Mouse (Mus musculus) brown adipose tissue, adult 24 weeks (tissue): ENCODE data around the gene Agap1. TPM values are rescaled to one million over a fixed set of nuclear protein-coding genes. Genes with fewer than 3 reads are reported as not detected.
A peak's percentile ranks its signal among the peaks of the same experiment; 100 is the strongest.

ENCODE experiments used
- H3K27ac ChIP-seq: fragments of 200-500 bp; replicated peaks from 2 replicates; pipeline ENCODE4 v1.5.1; 2012; ENCODE audit warnings: low read depth, mild to moderate bottlenecking, low read length
- H3K4me1 ChIP-seq: fragments of 200-500 bp; 2 replicates; pipeline ENCODE4 v1.6.1; 2012; ENCODE audit warnings: low read length, mixed read lengths; ENCODE audit not compliant: control insufficient read depth, insufficient read depth, insufficient read length
- H3K4me3 ChIP-seq: fragments of 200-500 bp; 2 replicates; pipeline ENCODE4 v1.5.1; 2012; ENCODE audit warnings: low read depth, mild to moderate bottlenecking, low read length, moderate library complexity; ENCODE audit not compliant: insufficient read depth
- polyA plus RNA-seq: library from polyadenylated mRNA; stranded (reverse); fragments of >200 nt; gene quantifications from 2 replicates; pipeline ENCODE4 v1.2.4, GENCODE M21; 2012; ENCODE audit not compliant: missing spikeins, insufficient read depth, insufficient read length

The Agap1 gene
- polyA plus RNA-seq, 1 experiment: 8.4 TPM

DNA sequence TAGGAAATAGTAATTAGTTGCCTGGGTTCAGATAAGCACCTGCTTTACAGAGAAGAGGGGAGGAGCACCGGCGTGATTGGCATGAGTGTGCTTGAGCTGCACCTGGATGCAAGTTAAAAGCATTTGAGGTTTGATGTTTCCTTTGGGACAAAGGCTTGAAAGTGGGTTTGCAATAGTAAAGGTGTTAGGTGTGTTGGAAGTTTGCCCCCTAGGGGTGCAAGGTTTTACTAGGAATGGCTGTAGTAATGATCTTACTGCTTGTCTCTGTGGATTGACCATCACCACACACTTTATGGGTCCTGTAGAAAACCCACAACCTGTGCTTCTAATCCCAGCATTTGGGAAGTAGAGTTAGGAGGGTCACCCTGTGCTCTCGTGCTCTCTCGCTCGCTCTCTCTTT, 128.8 kb downstream of the Agap1 start:
- no peak overlapping the region for H3K4me3 ChIP-seq
- H3K4me1 ChIP-seq: peaks cover 9% of the 10 kb centered on the region
- no peak overlapping the region for H3K27ac ChIP-seq

DNA sequence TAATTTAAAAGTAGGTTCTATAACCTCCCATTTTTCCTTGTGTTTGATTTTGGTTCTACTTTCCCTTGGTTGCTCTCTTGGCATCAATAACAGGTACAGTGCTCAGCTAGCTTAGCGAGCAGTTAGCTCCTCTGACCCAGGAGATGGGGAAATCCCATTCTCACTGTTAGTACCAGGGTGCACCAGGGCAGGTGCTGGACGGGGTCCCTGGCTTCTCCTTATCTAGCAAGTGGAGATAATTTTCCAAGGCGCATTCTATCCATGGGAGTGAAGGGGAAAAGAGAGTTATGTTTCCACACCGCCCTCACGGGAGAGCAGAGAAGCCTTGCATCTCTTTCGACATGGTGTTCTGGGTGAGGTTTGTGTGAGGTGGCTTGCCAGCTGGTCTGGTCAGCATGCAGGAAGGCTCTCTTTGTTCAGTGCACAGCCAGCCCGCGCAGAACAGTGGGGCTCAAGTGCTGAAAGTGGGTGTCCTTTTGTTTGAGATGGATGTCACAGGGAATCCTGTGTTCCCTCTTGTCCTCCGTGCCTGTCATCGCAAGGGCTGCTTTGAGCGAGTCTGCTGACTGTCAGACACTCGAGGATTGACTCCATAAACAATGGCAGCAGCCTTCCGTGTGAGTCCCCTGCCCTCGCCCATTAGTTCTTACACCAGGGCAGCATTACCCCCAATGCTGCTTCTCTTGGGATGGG, 132.5 kb downstream of the Agap1 start:
- Histone ChIP-seq H3K4me1 (peaks cover 7% of the 10 kb centered on the region; the same call in 1 of the 2 replicates), H3K4me3 (no peak overlapping the region), H3K27ac (no peak overlapping the region)

DNA sequence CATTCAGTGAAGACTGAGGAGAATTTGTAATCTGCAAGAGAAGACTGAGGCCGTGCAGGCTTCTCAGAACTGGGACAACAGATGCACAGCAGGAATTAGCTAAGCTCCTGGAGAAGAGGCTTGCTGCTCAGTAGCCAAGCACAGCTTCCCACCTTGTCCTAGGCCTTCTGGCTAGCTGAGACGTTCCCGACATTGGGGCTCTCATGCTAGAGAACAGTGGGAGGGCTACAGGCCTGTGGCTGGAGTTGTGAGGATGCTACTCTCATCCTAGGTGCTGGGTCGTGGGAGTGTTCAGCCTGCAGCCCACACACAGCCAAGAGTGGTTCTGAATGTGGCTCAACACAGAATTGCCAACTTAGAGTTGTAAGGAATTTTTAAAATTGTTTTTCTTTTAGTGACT, 133.5 kb downstream of the Agap1 start:
- peaks cover 2% of the 10 kb centered on the region; the same call in 1 of the 2 replicates for H3K4me1 ChIP-seq

DNA sequence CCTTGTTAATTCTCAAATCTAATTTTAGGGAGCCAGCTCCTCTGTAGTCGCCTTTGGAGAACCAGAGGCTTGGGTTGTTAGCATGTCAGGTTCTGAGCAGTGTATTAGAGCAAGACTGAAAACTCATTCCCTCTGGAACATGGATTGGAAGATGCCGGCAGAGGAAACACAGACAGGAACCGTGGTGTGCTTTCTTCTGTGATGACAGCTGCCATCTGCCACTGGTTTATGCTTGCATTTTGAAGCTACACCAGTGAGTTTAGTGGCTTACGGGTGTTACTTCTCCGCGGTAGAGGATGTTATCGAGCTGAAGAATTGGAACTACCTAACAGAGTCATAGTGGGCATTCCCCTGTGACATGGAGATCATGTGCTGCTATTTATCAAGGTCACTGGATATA, 136.4 kb downstream of the Agap1 start:
- H3K27ac ChIP-seq: no peak overlapping the region
- H3K4me3 ChIP-seq: no peak overlapping the region
- peaks cover 14% of the 10 kb centered on the region for H3K4me1 ChIP-seq

More for the DNA sequence above, 133.5 kb downstream of the Agap1 start:
- no peak overlapping the region for H3K27ac ChIP-seq
- no peak overlapping the region for H3K4me3 ChIP-seq

DNA sequence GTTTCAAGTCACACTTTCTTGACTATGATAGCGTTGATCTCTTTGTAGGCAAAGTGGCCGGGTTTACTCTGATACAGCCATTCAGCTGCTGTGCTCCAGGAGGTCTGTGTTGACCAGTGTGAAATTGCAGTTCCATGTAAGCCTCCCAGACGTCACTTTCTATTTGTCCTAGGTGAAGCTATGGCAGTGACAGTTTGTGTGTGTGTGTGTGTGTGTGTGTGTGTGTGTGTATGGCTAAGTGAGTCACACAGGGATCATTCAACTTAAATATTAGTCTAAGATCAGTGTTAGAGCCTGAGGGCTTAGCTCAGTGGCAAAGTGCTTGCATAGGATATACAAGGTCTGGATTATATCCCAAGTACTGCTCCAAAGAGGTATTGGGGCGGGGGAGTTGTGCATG, 138.6 kb downstream of the Agap1 start:
- H3K27ac ChIP-seq: no peak overlapping the region
- peaks cover 30% of the 10 kb centered on the region for H3K4me1 ChIP-seq
- H3K4me3 ChIP-seq: no peak overlapping the region

DNA sequence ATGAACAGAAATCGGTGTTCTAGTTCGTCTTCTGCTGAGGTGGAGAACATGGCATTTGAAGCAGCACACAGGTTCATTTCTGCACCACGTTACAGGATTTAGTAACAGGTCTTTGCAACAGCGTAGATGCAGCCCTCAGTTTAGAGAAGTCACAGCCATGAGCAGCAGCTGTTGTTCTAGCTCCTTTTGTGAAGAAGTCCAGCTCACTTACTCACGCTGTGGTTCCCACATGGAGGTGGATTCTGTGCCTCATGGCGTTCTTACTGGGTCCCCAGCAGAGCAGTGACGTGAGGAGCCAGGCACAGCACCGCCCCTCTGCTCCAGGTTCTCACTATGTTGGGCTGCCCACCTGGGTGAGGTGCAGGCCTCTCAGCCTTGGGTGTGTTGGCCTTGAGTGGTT, 140.4 kb downstream of the Agap1 start:
- Histone ChIP-seq H3K4me3 (no peak overlapping the region), H3K4me1 (peaks cover 34% of the 10 kb centered on the region), H3K27ac (no peak overlapping the region; the same call in 1 of the 2 replicates)

DNA sequence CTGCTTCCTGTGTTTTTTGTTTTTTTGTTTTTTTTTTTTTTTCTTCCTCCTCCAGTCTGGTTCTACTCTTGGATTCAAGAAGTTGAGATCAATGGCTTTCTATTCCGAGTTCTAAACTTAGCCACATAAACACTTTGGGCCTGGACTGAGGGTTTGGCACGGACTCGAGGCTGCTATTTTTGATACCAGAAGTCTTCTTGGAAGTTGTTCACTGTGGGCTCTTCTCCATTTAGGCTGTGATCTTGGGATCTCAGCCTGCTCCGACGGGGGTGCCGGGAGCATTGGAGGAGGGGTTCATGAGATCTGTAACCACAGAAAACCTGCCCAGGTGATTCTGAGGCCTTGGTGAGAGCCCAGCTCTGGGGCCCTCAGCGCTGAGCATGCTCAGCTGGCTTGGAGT, 140.8 kb downstream of the Agap1 start:
- Histone ChIP-seq H3K27ac (peak overlapping the region; percentile 15; the same call in 1 of the 2 replicates), H3K4me1 (peaks cover 38% of the 10 kb centered on the region), H3K4me3 (no peak overlapping the region)

DNA sequence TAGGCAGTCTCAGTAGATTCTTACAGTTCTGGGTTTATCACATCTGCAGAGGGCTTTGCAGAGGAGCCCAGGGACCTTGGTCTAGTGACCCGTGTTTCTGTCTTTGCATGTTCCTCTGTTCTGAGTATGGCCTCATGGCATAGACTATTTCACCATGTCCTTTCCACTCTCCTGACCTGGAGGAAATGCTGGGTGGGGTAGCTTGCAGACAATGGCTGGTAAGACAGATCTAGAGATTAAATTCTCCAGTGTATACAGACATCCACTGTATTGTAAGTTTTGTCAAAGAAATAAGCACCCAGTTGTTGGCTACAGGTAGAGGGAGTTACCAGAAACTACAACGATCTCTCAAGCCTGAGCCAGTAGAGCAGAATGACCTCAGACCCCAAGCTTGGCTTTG, 141.6 kb downstream of the Agap1 start:
- peaks cover 39% of the 10 kb centered on the region for H3K4me1 ChIP-seq
- no peak overlapping the region for H3K4me3 ChIP-seq
- H3K27ac ChIP-seq: no peak overlapping the region

DNA sequence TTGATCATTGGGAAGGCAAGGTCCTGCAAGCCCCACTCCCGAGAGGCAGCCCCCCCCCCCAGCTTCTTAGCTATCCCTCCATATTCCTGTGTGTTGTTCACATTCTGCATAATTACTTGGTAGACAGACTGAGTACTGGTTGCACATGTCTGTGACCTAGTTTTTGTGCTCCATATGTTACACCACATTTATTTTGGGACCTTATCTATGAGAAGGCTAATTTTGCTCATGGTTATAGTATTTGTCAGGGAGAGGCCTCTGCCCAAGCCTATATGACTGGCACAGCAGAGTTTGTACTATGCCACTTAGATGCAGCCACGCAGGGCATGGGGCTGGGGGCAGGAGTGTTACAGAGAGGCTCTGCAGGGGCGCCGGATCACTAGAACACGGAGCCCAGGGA, 144.3 kb downstream of the Agap1 start:
- Histone ChIP-seq H3K27ac (no peak overlapping the region), H3K4me3 (no peak overlapping the region), H3K4me1 (peaks cover 45% of the 10 kb centered on the region)

DNA sequence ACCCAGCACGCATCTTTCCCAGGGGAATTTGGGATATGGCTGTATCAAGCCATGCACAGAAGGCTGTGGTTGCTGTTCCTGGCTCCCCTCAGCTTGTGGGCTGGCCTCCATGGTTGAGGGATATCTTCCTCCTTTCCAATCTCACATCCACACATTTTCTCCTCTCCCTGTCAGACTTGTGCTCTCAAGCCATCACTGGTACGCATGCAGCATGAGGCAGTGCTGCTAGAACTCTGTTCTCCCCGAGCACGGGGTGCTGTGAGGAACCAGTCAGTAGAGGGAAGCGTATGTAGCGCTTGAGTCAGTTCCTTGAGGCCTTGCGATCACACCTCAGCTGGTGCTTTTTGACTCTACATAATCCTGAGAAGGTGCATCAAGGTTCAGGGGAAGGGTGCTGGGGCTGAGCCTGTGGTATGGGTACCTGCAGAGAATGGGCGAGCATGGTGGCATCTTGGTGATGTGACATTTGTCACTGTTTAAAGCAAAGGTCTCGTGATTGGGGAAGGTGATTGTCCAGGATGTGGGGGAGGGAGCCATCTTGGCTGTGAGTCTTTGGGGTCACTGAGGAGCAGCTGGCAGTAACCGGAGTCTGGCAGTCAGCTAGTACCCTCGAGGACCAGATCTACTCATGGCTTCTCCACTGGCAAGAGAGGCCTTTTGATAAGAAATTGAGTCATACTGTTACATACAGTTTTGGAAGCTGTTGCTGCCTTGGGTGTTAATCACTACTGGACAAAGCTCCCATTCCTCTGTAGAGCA, 145.6 kb downstream of the Agap1 start:
- no peak overlapping the region for H3K4me3 ChIP-seq
- no peak overlapping the region for H3K27ac ChIP-seq
- H3K4me1 ChIP-seq: peaks cover 37% of the 10 kb centered on the region

DNA sequence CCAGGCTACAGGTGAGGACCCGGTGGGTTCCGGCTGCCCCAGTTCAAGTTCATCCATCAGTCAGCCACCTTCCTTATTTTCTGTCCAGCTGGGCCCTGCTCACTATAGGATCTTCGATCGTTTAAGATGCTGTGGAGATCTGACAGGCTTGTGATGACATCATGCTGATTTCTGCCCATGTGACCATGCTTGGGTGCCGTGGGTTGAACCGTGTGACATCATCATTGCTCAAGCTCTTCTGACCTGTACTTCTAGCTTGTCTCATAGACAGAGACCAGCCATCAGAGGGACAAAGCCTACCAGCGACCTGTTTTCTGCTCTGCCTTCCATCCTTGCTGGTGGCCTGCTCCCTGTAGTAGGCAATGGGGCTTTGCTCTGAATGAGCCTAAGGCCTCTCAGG, 146.7 kb downstream of the Agap1 start:
- no peak overlapping the region for H3K27ac ChIP-seq
- H3K4me1 ChIP-seq: peaks cover 31% of the 10 kb centered on the region
- no peak overlapping the region for H3K4me3 ChIP-seq

DNA sequence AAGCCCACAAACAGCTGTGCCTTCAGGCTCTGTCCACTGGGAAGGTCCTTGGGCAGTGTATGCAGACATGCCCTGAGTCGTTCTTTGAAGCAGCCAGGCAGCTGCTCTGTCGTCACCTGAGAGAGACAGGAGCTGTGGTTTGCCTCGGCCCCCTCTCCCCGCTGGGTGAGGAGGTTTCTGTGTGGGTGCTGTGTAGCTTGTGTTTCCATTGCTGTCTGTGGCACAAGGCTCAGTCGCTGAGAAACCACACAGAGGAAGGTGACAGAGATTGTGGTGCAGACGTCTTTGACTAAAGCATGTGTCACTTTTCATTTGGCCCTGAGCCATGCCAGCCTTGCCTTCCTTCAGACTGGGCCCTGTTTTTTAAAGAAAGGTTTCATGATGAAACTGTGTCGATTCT, 148.3 kb downstream of the Agap1 start:
- Histone ChIP-seq H3K27ac (no peak overlapping the region), H3K4me3 (no peak overlapping the region), H3K4me1 (peaks cover 16% of the 10 kb centered on the region)

DNA sequence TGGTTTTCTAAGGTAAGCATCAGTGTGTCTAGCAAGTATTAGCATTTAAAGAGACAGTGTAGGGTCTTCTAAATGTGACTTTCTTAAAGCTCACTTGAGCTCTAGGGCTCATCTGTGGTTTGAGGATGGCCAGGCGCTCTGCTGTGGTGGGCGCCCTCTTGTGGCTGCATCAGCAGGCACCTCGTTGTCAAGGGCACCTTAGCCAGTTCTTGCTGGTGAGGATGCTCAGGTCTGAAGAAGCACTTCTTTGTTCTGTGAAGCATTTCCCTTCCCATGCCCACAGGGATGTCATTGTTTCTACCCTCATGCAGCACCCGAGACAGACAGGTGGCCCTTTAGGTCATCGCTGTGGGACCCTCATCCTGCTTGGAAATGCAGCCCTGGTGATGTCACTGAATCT, 152.0 kb downstream of the Agap1 start:
- H3K4me3 ChIP-seq: no peak overlapping the region
- H3K4me1 ChIP-seq: peaks cover 2% of the 10 kb centered on the region
- H3K27ac ChIP-seq: no peak overlapping the region

DNA sequence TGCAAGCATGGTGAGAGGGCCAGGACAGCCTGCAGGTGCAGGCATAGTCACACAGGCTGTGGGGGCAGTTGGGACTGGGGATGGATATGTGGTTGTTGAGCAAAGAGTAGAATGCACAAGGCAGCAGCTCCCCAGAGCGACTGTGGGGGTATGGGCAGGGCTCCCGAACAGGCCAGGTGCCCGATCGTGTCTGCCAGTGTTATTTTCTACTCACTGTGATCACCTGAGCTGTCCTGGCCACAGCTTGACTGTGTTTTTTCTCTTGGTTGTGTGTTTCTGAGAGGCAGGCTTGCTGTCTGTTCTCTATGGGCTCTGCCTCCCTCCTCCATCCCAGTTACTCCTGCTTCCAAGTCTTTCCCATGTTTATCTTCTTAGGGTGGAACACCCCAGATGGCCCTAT, 154.2 kb downstream of the Agap1 start:
- no peak overlapping the region for H3K27ac ChIP-seq
- no peaks in the 10 kb centered on the region for H3K4me1 ChIP-seq
- H3K4me3 ChIP-seq: no peak overlapping the region

DNA sequence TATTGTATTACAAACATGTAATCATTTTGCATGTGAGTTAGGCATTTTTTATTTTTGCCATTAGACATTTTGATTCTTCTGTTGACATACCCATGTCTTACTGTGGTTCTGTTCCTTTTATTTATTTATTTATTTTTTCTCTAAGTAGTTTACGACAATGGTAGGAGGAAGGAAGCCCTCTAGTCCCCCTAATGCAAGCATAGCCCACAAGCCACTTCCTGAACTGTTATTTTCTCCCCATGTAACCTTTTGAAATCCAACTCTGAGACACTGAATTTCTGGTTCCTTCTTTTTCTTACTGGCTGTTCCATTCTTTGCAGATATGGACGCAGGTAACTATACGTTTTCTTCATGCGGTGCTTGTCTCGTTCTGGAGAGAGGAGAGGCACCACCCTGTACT, 155.4 kb downstream of the Agap1 start:
- H3K27ac ChIP-seq: no peak overlapping the region
- H3K4me3 ChIP-seq: no peak overlapping the region
- H3K4me1 ChIP-seq: no peaks in the 10 kb centered on the region

DNA sequence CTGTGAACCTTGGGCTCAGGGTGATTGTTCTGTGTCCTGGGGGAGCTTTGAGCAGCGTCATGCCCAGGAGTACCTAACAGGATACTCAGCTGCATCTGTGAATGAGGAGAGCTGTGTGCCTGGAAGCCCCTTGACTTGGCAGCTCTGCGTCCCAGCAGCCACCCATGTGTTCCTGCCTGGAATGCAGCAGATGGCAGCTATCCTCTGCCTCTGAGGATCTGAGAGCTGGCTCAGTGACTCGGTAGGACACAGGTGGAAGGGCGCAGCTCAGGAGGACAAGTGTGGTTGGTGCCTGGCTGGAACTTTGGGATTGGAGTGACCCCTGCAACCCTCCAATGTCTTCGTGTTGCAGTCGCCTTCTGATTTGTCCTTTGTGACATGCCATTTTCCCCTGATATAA, 156.9 kb downstream of the Agap1 start:
- Histone ChIP-seq H3K4me1 (no peaks in the 10 kb centered on the region), H3K4me3 (no peak overlapping the region), H3K27ac (no peak overlapping the region)
